Mouse (Mus musculus) thymus, postnatal 36 days (tissue): ENCODE results near the gene Dpm2.

Source experiments
- DNase-seq, 2 experiments: peaks; one replicate each; pipeline ENCODE4 v3.0.0; 2022; ENCODE audit warnings: mixed read lengths in 2 of 2

Gene Dpm2

GRCm38 (mm10) chr2:32585149-32585714 lies 14.6 kb downstream of the Dpm2 start:
- no peak for DNase-seq

DNA sequence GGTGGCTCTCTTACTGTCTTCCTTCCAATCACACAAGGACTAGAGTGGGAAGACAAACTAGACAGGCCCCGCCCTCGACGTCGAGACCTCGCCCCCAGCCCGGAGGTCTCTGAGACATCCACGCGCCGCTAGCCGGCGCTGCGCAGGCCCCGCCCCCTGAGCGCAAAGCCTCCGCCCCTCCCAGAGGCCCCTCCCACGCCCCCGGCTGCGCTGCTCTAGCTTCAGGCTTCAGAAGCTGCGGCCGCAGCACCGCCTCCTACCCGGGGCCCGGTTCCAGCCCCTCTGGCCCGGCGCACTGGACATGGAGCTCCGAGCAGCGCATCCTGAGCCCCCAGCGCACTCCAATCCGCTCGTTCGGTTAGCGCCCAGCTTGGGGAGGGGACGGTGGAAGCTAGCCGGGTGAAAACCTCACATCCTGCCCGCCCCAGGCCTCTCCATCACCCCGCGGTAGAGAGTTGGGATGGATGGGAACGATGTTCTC lies 16.3 kb downstream of the Dpm2 start, which contains the start of gene St6galnac4:
Gene St6galnac4 (plus strand): TSS at position 225 of the 481 bp plus-strand sequence.
- DNase-seq, result peak; percentile 92

GRCm38 (mm10) chr2:32587731-32588321 lies 17.2 kb downstream of the Dpm2 start:
- peak in 1 of 2 experiments; percentile 45 for DNase-seq

GRCm38 (mm10) chr2:32589213-32589795 lies 18.6 kb downstream of the Dpm2 start:
- no peak for DNase-seq

GRCm38 (mm10) chr2:32590224-32590623 lies 19.6 kb downstream of the Dpm2 start:
- DNase-seq, result no peak

GRCm38 (mm10) chr2:32591249-32591648 lies 20.6 kb downstream of the Dpm2 start:
- no peak for DNase-seq

- no peak for DNase-seq
These were observed 26.1 kb downstream of the Dpm2 start for GRCm38 (mm10) chr2:32596725-32597124.

DNA sequence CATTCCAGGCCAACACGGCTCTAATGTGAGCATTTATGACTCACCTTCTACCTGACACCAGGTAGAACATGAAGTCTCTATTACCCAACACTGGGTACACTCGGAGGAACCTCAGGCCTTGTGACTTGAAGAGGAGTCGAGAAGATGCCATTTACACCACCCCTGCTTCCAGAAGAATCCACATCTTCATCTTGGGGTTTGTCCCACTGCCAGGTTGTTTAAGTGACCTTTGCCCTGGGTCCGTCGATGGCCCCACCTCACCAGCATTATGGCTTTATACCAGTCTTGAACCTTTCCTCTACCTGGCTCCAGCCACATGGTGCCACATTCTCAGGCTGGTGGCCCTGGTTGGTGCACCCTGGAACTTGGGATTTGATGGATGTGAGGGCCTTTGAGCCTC lies 26.6 kb downstream of the Dpm2 start:
- DNase-seq, result no peak

DNA sequence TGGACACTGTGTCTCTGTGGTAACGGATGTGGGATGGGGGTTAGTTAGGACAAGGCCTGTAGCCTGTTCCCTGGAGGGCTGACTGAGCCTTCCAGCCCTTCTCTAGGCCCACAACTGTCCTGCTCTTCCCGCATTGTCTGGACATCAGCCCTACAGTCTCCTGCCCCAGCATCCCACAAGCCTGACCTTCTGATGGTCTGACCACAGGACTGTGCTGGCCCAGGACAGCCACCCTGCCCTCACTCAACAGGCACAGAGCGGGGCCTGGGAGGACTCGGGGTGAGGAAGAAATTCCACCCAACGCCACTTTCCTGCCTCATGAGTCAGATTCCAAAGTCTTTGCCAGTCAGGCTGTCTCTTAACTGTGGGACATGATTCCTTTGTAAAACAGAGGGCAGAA lies 27.0 kb downstream of the Dpm2 start:
- DNase-seq, result no peak

DNA sequence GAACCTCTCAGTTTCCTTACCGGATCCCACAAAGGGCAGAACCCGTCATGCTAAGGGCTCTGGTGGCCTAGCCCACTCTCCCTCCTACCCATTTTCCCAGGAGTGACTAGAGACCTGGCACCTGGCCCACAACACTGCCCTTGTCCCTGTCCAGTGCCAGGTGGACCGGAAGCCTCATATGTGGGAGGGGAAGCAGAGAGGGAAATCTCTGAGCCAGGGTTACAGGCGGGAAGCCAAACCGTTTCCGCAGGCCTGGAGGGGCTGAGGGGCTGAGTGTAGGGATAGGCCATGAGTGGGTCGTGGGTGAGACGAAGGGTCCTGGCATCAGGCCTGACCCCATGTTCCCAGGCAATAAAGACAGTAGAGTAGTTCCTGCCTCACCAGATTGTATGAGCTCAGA lies 27.8 kb downstream of the Dpm2 start:
- DNase-seq, result no peak

- no peak for DNase-seq
These were observed 28.8 kb downstream of the Dpm2 start, which contains the start of gene St6galnac6 for GRCm38 (mm10) chr2:32599409-32599808. St6galnac6 (plus strand) TSS chr2:32599709.

DNA sequence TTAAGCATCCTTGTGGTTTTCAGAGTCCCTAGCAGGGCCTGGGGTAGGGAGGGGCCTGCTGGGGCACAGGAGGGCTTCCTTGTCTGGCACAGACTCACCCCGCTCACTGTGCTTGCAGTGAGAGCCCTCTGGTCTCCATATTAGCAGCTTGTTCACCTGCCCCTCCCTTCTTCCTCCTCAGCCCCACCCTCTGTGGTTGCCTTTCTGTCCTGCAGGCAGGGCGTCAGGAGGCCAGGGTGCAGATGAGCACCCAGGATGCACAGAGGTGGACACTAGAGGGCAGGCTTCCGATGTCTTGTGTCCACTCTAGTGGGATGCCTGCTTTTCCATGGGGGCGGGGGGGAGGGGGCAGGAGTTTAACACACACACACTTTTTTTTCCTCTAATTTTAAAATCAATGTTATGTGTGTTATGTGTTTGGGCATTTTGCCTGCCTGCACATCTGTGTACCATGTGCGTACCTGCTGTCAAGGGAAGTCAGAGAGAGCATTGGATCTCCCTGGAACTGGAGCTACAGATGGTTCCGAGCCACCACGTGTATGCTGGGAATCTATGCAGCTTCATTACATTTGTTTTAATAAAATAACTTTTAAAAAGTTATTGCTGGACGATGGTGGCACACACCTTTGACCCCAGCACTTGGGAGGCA lies 30.9 kb downstream of the Dpm2 start:
- DNase-seq, result peak in 1 of 2 experiments; percentile 47

DNA sequence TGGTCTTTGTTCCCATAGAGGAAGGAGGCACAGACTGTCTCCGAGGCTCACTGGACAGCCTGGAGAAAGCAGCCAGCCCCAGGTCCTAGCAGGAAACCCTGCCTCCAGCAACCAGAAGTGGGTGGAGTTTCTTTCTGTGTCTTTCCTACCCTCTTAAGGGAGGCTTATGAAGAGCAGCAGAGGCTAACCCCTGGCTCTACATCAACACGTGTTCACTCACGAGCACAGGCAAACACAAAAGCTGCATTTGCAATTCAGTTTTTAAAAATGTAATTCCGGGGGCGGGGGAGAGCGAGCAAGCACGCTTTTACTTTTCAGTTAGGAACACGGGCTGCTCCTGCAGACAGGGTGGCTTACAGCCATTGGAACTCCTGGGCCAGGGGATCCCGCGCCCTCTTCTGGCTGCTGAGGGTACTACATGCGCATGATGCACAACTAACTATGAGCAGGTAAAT lies 32.0 kb downstream of the Dpm2 start:
- DNase-seq, result peak; percentile 82 to 89

- no peak for DNase-seq
These were observed 34.0 kb downstream of the Dpm2 start for GRCm38 (mm10) chr2:32604631-32605030.

GRCm38 (mm10) chr2:32606161-32607142 lies 35.8 kb downstream of the Dpm2 start:
- DNase-seq, result peak; percentile 69 to 82

DNA sequence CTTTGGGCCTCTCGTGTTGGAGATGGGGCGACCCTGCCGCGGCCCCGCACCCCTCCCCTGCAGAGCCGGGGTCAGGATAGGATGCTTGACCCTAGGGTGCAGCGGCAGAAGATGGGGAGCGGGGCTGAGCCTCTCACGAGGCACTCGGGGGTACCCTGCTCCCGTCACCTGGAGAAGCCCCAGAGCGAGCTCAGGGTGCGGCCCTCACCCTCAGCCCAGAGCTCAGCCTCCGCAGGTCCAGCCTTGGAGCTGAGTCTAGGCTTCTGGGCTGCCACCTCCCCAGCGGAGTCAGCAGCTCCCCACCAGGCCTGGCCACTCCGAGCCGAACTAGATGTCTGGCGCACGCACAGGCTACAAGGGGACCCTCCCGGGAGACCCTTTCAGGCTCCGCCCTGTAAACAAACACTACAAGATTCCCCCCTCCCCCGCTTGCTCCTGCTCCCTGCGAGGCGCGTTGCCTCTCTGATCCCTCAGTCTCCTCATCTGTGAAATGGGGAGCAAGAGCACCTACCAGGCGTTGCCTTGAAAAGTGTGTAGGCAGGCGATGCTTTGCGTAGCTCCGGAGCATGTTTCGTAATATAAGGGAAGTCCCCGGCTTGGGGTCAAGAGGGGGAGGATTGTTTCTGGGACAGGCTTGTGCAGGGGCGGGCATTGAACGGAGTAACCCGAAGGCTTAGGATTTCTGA lies 36.7 kb downstream of the Dpm2 start:
- no peak for DNase-seq

DNA sequence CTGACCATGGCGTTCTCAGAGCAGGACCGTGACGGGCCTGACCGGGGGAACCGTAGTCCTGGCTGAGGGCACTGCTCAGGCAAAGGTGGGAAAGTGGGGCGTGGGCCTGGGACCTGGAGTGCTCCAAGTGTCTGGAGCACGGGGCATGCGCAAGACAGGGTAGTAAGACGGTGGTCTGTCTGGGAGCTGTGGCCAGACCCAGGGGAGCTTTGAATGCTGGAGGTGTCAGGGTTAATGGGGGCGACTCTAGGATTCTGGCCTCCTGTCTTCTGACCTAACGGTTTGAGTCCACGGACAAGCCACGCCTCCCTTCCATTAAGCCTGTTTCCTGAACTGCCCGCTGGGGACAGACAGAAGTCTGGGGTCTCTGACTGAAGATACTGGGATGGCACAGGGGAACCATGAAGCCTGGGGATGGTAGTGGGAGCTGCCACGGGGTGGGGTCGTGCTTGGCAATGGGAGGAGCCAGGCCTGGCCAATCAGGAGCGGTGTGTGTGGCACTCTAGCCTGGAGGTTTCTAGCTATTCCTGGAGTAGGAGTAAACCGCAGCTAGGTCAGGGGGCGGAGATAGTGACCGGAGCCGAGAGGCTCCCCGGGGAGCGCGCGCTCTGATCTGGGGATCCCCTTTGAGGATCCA lies 37.6 kb downstream of the Dpm2 start:
- no peak for DNase-seq

DNA sequence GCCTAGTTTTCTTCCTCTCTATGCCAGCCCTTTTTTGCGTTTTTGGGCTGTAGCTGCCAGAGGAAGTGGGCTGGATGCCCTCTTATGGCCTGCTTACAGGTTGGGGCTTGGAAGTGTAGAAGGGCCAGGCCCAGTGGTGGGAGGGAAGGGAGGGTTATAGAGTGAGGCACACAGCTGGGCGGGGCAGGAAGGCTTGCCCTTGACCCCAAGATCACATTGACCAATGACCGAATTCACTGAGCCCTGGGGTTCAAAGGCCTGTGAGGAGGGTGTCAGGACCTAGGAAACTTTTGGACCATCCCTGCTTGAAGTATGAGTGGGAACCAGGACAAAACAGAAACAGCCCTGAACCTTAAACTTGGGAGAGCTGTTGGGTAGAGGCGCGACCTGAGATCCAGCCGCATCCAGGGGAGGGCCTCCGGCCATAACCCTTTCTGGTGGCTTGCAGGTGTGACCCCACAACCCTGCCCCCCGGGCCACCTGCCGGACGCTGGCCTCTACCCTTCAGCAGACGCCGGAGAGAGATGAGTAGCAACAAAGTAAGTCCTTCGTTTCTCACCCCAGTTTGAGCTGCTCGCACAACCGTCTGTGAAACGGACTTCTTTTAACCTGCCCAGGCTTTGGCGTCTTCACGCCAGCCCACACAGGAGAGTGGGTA lies 38.2 kb downstream of the Dpm2 start:
- no peak for DNase-seq

- DNase-seq, result peak; percentile 36 to 50
These were observed 40.1 kb downstream of the Dpm2 start for GRCm38 (mm10) chr2:32610610-32611229.

DNA sequence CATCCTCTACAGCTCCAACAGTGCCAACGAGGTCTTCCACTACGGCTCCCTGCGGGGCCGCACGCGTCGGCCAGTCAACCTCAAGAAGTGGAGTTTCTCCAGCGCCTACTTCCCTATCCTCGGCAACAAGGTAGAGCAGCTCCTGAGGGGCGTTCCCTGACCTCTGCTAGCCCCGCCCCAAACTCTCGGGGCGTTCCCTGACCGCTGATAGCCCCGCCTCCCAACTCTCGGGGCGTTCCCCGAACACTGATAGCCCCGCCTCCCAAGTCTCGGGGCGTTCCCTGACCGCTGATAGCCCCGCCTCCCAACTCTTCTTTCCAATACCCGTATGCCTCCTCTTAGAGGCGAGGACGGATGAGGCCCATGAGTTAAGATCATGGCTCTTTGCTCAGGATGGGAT lies 41.6 kb downstream of the Dpm2 start:
- no peak for DNase-seq
